Mouse (Mus musculus): ENCODE data around the gene Chfr. TPM values are rescaled to one million over a fixed set of nuclear protein-coding genes. Genes with fewer than 3 reads are reported as not detected.

Chfr gene
- polyA plus RNA-seq, 1 experiment from 2014 or later, result 30.1 TPM

- no peaks in the 10 kb centered on the region for H3K27me3 ChIP-seq
- H3K36me3 ChIP-seq, result peaks cover 96% of the 10 kb centered on the region
- no peak overlapping the region for H3K4me2 ChIP-seq (replicated peaks)
- no peaks in the 10 kb centered on the region for H3K4me1 ChIP-seq
- no peak overlapping the region for H3K27ac ChIP-seq
- no peak for ATAC-seq (ENCODE audit: low FRiP score, low read depth)
- no peaks in the 10 kb centered on the region for H3K9me3 ChIP-seq
- H3K9ac ChIP-seq, result no peak overlapping the region
- 81% methylated on average over 2 of the region's 2 CpGs for WGBS
- no peak overlapping the region for H3K4me3 ChIP-seq
These were observed 75.7 kb downstream of the Chfr start for GRCm38 (mm10) chr5:110211312-110211711.

DNA sequence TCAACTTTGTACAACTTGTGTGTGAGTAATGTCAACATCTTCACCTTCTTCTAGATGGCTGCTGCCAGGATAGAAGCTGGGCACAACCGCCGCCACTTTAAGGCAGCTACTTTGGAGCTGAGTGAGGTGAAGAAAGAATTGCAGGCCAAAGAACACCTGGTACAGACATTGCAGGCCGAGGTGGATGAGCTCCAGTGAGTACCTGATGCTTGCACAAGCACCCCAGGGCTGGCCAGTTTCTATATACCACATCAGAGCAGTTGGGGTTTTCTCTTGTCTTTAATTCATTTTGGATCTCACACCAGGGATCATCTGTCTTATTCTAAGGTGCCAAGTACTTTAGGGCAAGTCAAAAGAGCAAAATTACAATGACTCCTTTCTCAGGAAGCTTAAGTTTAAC, 81.1 kb downstream of the Chfr start:
- no peak overlapping the region for H3K27ac ChIP-seq
- no peak for ATAC-seq (ENCODE audit: low FRiP score, low read depth)
- 88% methylated on average over 3 of the region's 3 CpGs for WGBS
- H3K9me3 ChIP-seq, result no peaks in the 10 kb centered on the region
- H3K27me3 ChIP-seq, result no peaks in the 10 kb centered on the region
- H3K36me3 ChIP-seq, result peaks cover 99% of the 10 kb centered on the region
- H3K4me2 ChIP-seq (replicated peaks), result no peak overlapping the region
- no peak overlapping the region for H3K9ac ChIP-seq
- H3K4me1 ChIP-seq, result no peaks in the 10 kb centered on the region
- no peak overlapping the region for H3K4me3 ChIP-seq

GRCm38 (mm10) chr5:110220331-110220730, 84.7 kb downstream of the Chfr start:
- H3K27me3 ChIP-seq, result no peaks in the 10 kb centered on the region
- no peak for ATAC-seq (ENCODE audit: low FRiP score, low read depth)
- no peak overlapping the region for H3K4me3 ChIP-seq
- H3K36me3 ChIP-seq, result peaks cover 89% of the 10 kb centered on the region
- no peak overlapping the region for H3K9ac ChIP-seq
- H3K4me1 ChIP-seq, result no peaks in the 10 kb centered on the region
- no peak overlapping the region for H3K4me2 ChIP-seq (replicated peaks)
- WGBS, result 91% methylated on average over 4 of the region's 4 CpGs
- no peaks in the 10 kb centered on the region for H3K9me3 ChIP-seq
- no peak overlapping the region for H3K27ac ChIP-seq

Other genes starting within 250 kb of the Chfr start
- 0.89 and 1.0 TPM in 2 replicates for gene Gm15446, start 212.4 kb upstream of the Chfr start, polyA plus RNA-seq (2015; fragmentation: Nextera tagmentation; extraction: Ambion mirVana)
- gene Zfp932, start 139.3 kb upstream of the Chfr start, polyA plus RNA-seq (2015; fragmentation: Nextera tagmentation; extraction: Ambion mirVana), result 27.5 and 28.2 TPM in 2 replicates
- gene Gm17655, start 63.3 kb upstream of the Chfr start, polyA plus RNA-seq (2015; fragmentation: Nextera tagmentation; extraction: Ambion mirVana), result 3.7 and 5.1 TPM in 2 replicates
- gene Gm35315, start 41.4 kb upstream of the Chfr start, polyA plus RNA-seq (2015; fragmentation: Nextera tagmentation; extraction: Ambion mirVana), result 1.0 and 1.1 TPM in 2 replicates
- gene Plcxd1, start 35.9 kb upstream of the Chfr start, polyA plus RNA-seq (2015; fragmentation: Nextera tagmentation; extraction: Ambion mirVana), result 1.6 and 1.9 TPM in 2 replicates
- gene Gtpbp6, start 27.6 kb upstream of the Chfr start, polyA plus RNA-seq (2015; fragmentation: Nextera tagmentation; extraction: Ambion mirVana), result 33.6 and 33.7 TPM in 2 replicates
- gene Zfp605, start 25.8 kb upstream of the Chfr start, polyA plus RNA-seq (2015; fragmentation: Nextera tagmentation; extraction: Ambion mirVana), result 5.3 and 5.7 TPM in 2 replicates
- 24.6 and 29.3 TPM in 2 replicates for gene Golga3, start 40.9 kb downstream of the Chfr start, polyA plus RNA-seq (2015; fragmentation: Nextera tagmentation; extraction: Ambion mirVana)
- gene Ankle2, start 95.2 kb downstream of the Chfr start, polyA plus RNA-seq (2015; fragmentation: Nextera tagmentation; extraction: Ambion mirVana), result 28.7 and 34.1 TPM in 2 replicates
- gene Pgam5, start 134.1 kb downstream of the Chfr start, polyA plus RNA-seq (2015; fragmentation: Nextera tagmentation; extraction: Ambion mirVana), result 79.0 and 79.1 TPM in 2 replicates
- 8.0 and 9.7 TPM in 2 replicates for gene Pxmp2, start 150.3 kb downstream of the Chfr start, polyA plus RNA-seq (2015; fragmentation: Nextera tagmentation; extraction: Ambion mirVana)
- 31.5 and 32.8 TPM in 2 replicates for gene Pole, start 150.5 kb downstream of the Chfr start, polyA plus RNA-seq (2015; fragmentation: Nextera tagmentation; extraction: Ambion mirVana)
- 0.92 TPM in 2 replicates for gene P2rx2, start 207.4 kb downstream of the Chfr start, polyA plus RNA-seq (2015; fragmentation: Nextera tagmentation; extraction: Ambion mirVana)
- gene Lrcol1, start 208.9 kb downstream of the Chfr start, polyA plus RNA-seq (2015; fragmentation: Nextera tagmentation; extraction: Ambion mirVana), result not detected in 2 replicates

Measured in limb, embryonic 13.5 days (tissue).